Mouse (Mus musculus) adrenal gland, postnatal 14 days (tissue): ENCODE results near the gene Ndufa3. TPM values are rescaled to one million over a fixed set of nuclear protein-coding genes. Genes with fewer than 3 reads are reported as not detected.
A peak's percentile ranks its signal among the peaks of the same experiment; 100 is the strongest.
"Not testable (repeated sequence)": the region's sequence is repeated elsewhere in the genome, so short reads cannot be mapped to it uniquely, and the experiment has no call there.

Experiments used
- DNase-seq: peaks from one replicate; pipeline ENCODE4 v3.0.0; 2021; ENCODE audit warnings: mixed read lengths
- long read RNA-seq, 2 experiments: library from polyadenylated mRNA; stranded (forward); transcript quantifications; one replicate each; pipeline ENCODE4 v2.0.0; 2021
- total RNA-seq: library from RNA; stranded (reverse); gene quantifications from 2 replicates; pipeline ENCODE4 v1.2.3, GENCODE M21; 2021

The Ndufa3 gene
- total RNA-seq = 975 and 1,034 TPM in 2 replicates
- long read RNA-seq, experiment 1, transcript Ndufa3-204 (4 exons, 343 nt) = minor isoform, 5 of 396 reads
- long read RNA-seq, experiment 1, transcript Ndufa3-201 (4 exons, 515 nt) = major isoform, 339 of 396 reads
- long read RNA-seq, experiment 1, partial matches to known transcripts = 46 of 396 reads
- long read RNA-seq, experiment 1, other reads (novel, unspliced or antisense) = 4 of 396 reads
- long read RNA-seq, experiment 2, transcript Ndufa3-204 (4 exons, 343 nt) = minor isoform, 7 of 629 reads
- long read RNA-seq, experiment 2, transcript Ndufa3-201 (4 exons, 515 nt) = major isoform, 548 of 629 reads
- long read RNA-seq, experiment 2, partial matches to known transcripts = 67 of 629 reads
- long read RNA-seq, experiment 2, other reads (novel, unspliced or antisense) = 5 of 629 reads

- DNase-seq = peak; percentile 93
Observed at GRCm38 (mm10) chr7:3617242-3617995, at the start of gene Ndufa3. Gene Ndufa3, plus strand, starts transcription at chr7:3617373.

DNA sequence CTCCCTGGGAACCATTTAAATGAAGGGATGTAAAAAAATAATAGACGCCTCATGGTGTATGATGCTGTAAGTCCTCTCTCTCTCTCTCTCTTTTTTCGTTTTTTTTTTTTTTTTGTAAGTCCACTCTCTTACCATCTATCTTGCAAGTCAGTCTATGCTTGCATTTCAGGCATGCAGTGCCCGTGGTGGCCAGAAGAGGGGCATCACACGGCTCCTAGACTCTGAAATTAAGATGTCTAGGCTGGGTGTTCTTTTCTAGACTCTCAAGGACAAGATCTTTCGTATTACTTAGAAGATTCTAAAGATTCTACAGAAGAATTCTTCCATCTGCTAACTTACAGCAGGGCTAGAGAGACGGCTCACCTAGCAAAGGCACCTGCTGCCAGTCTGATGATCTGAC, 47.4 kb upstream of the Ndufa3 start:
- no peak for DNase-seq

- DNase-seq = not testable (repeated sequence)
Observed at GRCm38 (mm10) chr7:3570580-3570979, 46.6 kb upstream of the Ndufa3 start.

DNA sequence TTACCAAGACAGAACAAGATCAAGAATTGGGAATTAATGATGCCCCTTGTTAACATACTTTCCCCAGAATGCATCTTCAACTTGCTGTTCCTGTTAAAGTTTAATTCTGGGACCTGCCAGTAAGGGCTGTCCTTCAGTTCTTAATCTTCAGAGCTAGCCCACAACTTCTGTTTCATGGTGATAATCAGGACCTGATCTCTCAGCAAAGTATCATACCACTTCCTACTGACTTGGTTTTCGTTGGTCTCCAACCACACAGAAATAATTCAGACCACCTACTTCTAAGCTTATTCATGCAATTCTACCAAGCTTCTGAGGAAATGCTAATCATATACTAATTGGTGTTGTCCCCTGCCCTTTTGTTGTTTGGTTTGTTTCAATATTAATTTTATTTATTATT, 45.3 kb upstream of the Ndufa3 start:
- no peak for DNase-seq

- peak; percentile 39 for DNase-seq
Observed at GRCm38 (mm10) chr7:3574216-3574615, 43.0 kb upstream of the Ndufa3 start.

DNA sequence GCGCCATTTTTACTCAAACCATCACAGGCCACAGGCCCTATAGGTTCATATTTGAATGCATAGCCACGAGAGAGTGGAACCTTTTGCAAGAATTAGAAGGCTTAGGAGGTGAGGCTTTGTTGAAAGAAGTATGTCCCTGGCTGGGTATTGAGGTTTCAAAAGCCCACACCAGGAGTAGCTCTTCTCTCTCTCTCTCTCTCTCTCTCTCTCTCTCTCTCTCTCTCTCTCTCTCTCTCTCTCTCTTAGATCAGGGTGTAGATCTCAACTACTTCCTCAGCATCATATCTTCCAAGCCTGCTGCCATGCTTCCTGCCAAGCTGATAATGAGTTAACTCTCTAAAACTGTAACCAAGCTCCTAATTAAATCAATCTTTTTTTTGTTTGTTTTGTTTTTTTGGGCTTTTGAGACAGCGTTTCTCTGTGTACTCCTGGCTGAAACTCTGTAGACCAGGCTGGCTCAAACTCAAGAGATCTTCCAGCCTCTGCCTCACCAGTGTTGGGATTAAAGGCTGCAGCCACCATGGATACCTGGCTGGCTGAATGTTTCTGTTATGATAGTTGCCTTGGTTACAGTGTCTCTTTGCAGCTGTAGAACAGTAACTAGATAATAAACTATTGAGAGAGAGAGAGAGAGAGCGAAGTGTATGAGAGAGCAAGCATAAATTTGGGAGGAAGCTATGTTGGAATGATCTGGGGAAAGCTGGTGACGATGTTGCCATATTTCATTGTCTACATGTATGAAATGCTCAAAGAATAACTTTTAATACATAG, 40.6 kb upstream of the Ndufa3 start:
- DNase-seq = no peak

GRCm38 (mm10) chr7:3578196-3578595, 39.0 kb upstream of the Ndufa3 start:
- DNase-seq = no peak

DNA sequence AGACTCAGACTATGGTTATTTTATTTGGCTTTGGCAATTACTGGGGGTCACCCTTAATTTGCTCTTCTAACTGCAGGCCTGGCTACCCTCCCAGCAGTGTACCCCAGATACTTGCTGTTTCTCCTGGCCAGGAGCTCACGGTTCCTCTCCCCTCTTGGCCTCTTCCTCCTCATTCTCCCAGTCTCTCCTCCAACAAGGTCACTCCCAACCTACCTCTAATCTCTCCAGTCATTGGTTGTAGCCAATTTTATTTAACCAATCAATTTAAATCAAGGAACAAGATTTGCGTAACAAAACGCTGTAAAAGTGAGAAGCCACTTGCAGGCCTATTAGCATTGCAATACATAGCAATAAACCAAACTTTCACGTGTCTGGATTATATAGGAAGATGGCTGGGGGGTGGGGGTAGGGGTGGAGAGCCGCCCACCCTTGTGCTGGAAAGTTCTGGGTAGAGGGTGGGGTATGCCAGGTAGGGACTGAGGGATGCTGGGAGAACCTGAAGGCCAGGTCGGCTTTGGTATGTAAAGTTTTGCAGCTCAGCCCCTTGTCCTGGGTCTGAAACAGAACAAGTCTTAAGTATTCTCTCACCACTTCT, 38.1 kb upstream of the Ndufa3 start:
- DNase-seq = no peak

GRCm38 (mm10) chr7:3580029-3580428, 37.1 kb upstream of the Ndufa3 start:
- no peak for DNase-seq

- DNase-seq = no peak
Observed at GRCm38 (mm10) chr7:3585763-3586162, 31.4 kb upstream of the Ndufa3 start.

- no peak for DNase-seq
Observed at GRCm38 (mm10) chr7:3586255-3586654, 30.9 kb upstream of the Ndufa3 start.

GRCm38 (mm10) chr7:3587292-3587691, 29.9 kb upstream of the Ndufa3 start:
- no peak for DNase-seq

GRCm38 (mm10) chr7:3590550-3590949, 26.6 kb upstream of the Ndufa3 start:
- no peak for DNase-seq

DNA sequence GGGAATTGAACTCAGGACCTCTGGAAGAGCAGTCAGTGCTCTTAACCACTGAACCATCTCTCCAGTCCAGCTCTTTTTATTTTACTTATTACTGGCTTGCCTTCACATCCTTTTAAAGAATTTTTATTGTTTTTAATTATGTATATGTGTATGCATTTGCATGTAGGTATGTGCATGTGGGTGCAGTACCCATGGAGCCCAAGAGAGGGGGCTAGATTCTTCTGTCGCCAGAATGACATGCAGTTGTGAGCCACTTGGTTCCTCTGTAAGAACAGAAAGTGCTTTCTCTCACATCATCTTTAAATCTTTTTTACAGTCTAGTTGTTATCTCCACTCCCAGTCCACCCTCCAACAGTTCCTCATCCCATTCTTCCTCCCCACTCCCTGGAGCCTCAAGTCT, 25.6 kb upstream of the Ndufa3 start:
- DNase-seq = no peak

DNA sequence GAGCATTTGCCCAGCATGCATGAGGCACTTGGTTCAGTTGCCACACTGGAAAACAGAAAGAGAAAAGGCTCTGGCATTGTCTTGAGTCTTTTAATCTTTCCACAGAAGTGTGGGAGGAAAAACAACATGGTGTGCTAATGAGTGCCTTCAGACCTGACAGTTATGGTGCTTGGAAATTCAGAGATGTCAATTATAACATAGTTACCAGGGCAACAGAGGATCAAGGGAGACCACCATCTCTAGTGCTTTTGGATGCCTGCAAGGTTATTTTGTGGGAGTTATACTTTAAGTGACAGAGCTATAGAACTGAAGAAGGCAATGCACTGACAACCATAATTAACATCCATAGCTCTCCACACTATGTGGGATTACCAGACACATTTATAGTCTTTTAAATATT, 23.3 kb upstream of the Ndufa3 start:
- DNase-seq = no peak

- DNase-seq = no peak
Observed at GRCm38 (mm10) chr7:3594686-3595085, 22.5 kb upstream of the Ndufa3 start.

- DNase-seq = peak; percentile 55
Observed at GRCm38 (mm10) chr7:3595146-3595545, 22.0 kb upstream of the Ndufa3 start.

- DNase-seq = not testable (repeated sequence)
Observed at GRCm38 (mm10) chr7:3597755-3598154, 19.4 kb upstream of the Ndufa3 start.

DNA sequence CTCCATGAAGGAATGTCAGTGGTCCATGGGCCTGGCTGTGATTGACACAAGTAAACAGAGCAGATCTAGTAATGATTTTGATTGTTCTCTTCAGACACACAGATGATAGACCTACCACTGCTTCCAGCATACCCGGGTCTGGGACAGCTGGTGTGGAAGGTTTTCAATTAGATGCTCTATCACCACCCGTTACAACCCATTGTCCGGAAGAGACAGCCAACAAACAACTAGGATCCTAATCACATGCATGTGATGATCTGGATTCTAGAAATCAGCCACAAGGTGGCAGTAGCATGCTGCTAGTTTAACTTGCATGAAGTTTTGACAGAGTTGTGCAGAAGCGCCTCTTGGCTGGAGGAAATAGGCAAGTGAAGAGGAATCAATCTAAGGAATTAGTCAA, 16.1 kb upstream of the Ndufa3 start:
- DNase-seq = peak; percentile 80

DNA sequence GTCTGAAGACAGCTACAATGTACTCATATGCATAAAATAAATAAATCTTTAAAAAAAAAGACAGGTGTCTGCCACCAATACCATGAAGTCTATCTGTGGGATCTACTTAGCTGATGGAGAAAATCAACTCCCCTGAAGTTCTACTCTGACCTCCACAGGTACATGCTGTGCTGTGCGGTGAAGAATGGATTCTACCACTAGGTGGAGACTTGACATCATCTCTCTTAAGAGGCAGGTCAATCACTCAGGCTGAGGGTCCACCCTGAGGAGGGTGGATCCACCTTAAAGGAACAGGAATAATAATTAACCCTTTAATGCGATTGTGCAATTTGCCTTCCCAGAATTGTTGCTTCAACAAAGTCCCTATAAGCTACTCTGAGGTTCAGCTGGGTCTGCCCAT, 10.4 kb upstream of the Ndufa3 start:
- DNase-seq = peak; percentile 42

DNA sequence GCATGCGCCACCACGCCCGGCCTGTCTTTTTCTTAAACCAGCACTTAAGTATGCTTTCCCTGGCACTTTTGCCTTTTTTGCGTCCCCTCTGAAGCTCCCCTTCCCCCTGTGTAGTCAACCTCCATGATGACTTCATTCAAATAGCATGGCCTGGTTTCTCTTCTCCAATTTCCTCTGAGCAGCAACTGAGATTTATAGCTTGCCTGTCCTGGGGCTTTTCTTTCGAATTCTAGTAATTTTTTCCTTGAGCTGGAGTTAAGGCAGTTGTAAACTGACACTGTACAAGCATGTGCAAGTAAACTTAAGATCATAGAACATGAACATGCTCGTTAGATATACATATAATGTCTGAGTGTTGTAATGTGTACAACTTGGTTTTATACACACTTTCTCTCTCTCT, 9.8 kb upstream of the Ndufa3 start:
- no peak for DNase-seq

- no peak for DNase-seq
Observed at GRCm38 (mm10) chr7:3608668-3609067, 8.5 kb upstream of the Ndufa3 start.
